Mouse (Mus musculus) cerebellum, adult 2 months (tissue): ENCODE measurements around the gene Cspg4.

Source experiments
- CTCF ChIP-seq: fragments of 200-500 bp; IDR thresholded peaks from 2 replicates; pipeline ENCODE4 v1.5.1; 2011; ENCODE audit warnings: low read depth, mild to moderate bottlenecking, control low read depth, low read length, moderate library complexity, borderline replicate concordance; ENCODE audit not compliant: insufficient read depth
- POLR2A ChIP-seq: fragments of 200-500 bp; IDR thresholded peaks from 2 replicates; pipeline ENCODE4 v1.6.1; 2011; ENCODE audit warnings: low read length, control low read depth, borderline replicate concordance; ENCODE audit not compliant: insufficient read depth

DNA sequence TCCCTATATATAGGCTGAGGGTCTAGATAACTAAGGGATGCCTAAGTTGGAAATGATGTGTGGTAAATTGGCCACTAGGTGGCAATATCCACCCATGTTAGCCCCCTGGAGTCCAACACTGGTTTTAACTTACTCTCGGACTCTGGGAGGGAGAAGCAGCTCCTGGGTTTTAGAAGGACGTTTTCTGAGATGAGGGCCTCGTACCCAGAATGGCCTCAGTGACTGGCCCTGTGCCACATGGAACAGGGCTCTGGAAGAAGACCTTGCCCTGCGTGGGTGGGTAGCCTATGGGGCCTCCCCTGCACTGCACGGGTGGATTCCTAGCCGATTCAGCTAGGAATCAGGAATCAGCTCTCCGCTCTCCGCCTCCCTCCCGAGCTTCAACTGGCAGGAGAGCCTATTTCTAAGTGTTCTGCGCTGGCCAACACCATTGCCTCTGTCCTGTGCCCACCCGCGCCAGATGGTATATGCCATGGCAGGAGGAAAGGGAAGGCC, 26.7 kb downstream of the Cspg4 start:
- no peak for TF ChIP-seq POLR2A
- TF ChIP-seq CTCF: peak; percentile 73
